Mouse (Mus musculus): Measurements from ENCODE around the gene Wdtc1. TPM values are rescaled to one million over a fixed set of nuclear protein-coding genes. Genes with fewer than 3 reads are reported as not detected.

Gene Wdtc1
- total and polyA plus RNA-seq, 3 experiments, result 61.8 to 96.1 (median 73.6) TPM

- H3K4me1 ChIP-seq (ENCODE audit: control insufficient read depth, insufficient read depth, low read length), result peaks cover 36% of the 10 kb centered on the region
- H3K79me2 ChIP-seq (replicated peaks; ENCODE audit: control insufficient read depth, insufficient read depth, low read length), result peaks cover 6% of the 10 kb centered on the region; the same call in 1 of the 2 replicates
- intact Hi-C loops (cut with DNase I), result no loop called here
- no peak for DNase-seq
- H3K36me3 ChIP-seq (ENCODE audit: control insufficient read depth, insufficient read depth, low read length), result peaks cover 5% of the 10 kb centered on the region; the same call in 1 of the 2 replicates
- WGBS, result 80% methylated on average over 6 of the region's 6 CpGs
- TF ChIP-seq EP300 (IDR thresholded peaks at IDR 0.05; ENCODE audit: insufficient read depth, low read depth, low read length) (no peak), POLR2A (IDR thresholded peaks at IDR 0.05; ENCODE audit: insufficient read depth, low read depth, low read length) (no peak), CTCF (IDR thresholded peaks at IDR 0.05) (no peak)
- peak overlapping the region; percentile 70 for H3K27ac ChIP-seq
- no peak overlapping the region for H3K4me3 ChIP-seq
- H3K27me3 ChIP-seq (ENCODE audit: control insufficient read depth, insufficient read depth, low read length), result no peaks in the 10 kb centered on the region
- no peak overlapping the region for H3K9ac ChIP-seq (ENCODE audit: low read depth, low read length)
These were observed 37.3 kb upstream of the Wdtc1 start for GRCm38 (mm10) chr4:133390585-133390984.

GRCm38 (mm10) chr4:133390042-133390441 is 36.8 kb upstream of the Wdtc1 start:
- Histone ChIP-seq H3K27me3 (ENCODE audit: control insufficient read depth, insufficient read depth, low read length) (no peaks in the 10 kb centered on the region), H3K4me3 (no peak overlapping the region), H3K4me1 (ENCODE audit: control insufficient read depth, insufficient read depth, low read length) (peaks cover 36% of the 10 kb centered on the region), H3K79me2 (replicated peaks; ENCODE audit: control insufficient read depth, insufficient read depth, low read length) (peaks cover 6% of the 10 kb centered on the region; the same call in 1 of the 2 replicates), H3K9ac (ENCODE audit: low read depth, low read length) (no peak overlapping the region), H3K27ac (peak overlapping the region; percentile 40), H3K36me3 (ENCODE audit: control insufficient read depth, insufficient read depth, low read length) (peaks cover 5% of the 10 kb centered on the region; the same call in 1 of the 2 replicates)
- intact Hi-C loops (cut with DNase I), result no loop called here
- 81% methylated on average over 2 of the region's 2 CpGs for WGBS
- TF ChIP-seq EP300 (IDR thresholded peaks at IDR 0.05; ENCODE audit: insufficient read depth, low read depth, low read length) (no peak), CTCF (IDR thresholded peaks at IDR 0.05) (no peak), POLR2A (IDR thresholded peaks at IDR 0.05; ENCODE audit: insufficient read depth, low read depth, low read length) (no peak)
- no peak for DNase-seq

- no peak overlapping the region for H3K9ac ChIP-seq (ENCODE audit: low read depth, low read length)
- no peaks in the 10 kb centered on the region for H3K27me3 ChIP-seq (ENCODE audit: control insufficient read depth, insufficient read depth, low read length)
- peaks cover 5% of the 10 kb centered on the region; the same call in 1 of the 2 replicates for H3K79me2 ChIP-seq (replicated peaks; ENCODE audit: control insufficient read depth, insufficient read depth, low read length)
- H3K27ac ChIP-seq, result peak overlapping the region; percentile 40
- peaks cover 33% of the 10 kb centered on the region for H3K4me1 ChIP-seq (ENCODE audit: control insufficient read depth, insufficient read depth, low read length)
- intact Hi-C loops (cut with DNase I), result no loop called here
- DNase-seq, result peak in 1 of 2 experiments; percentile 76
- TF ChIP-seq CTCF (IDR thresholded peaks at IDR 0.05) (no peak), EP300 (IDR thresholded peaks at IDR 0.05; ENCODE audit: insufficient read depth, low read depth, low read length) (0 out of 2 replicates have a peak, but pooled peaks have one; percentile 10), POLR2A (IDR thresholded peaks at IDR 0.05; ENCODE audit: insufficient read depth, low read depth, low read length) (no peak)
- H3K4me3 ChIP-seq, result no peak overlapping the region
- 24% methylated on average over 16 of the region's 16 CpGs for WGBS
- H3K36me3 ChIP-seq (ENCODE audit: control insufficient read depth, insufficient read depth, low read length), result peaks cover 5% of the 10 kb centered on the region; the same call in 1 of the 2 replicates
These were observed 35.7 kb upstream of the Wdtc1 start for GRCm38 (mm10) chr4:133388781-133389552.

- no peak for TF ChIP-seq POLR2A (IDR thresholded peaks at IDR 0.05; ENCODE audit: insufficient read depth, low read depth, low read length)
- no peak for TF ChIP-seq EP300 (IDR thresholded peaks at IDR 0.05; ENCODE audit: insufficient read depth, low read depth, low read length)
- no peak for TF ChIP-seq CTCF (IDR thresholded peaks at IDR 0.05)
- intact Hi-C loops (cut with DNase I), result no loop called here
- DNase-seq, result no peak
These were observed 33.8 kb upstream of the Wdtc1 start for GRCm38 (mm10) chr4:133387053-133387452.

GRCm38 (mm10) chr4:133386061-133386797 is 32.9 kb upstream of the Wdtc1 start:
- Histone ChIP-seq H3K79me2 (replicated peaks; ENCODE audit: control insufficient read depth, insufficient read depth, low read length) (peaks cover 5% of the 10 kb centered on the region; the same call in 1 of the 2 replicates), H3K4me1 (ENCODE audit: control insufficient read depth, insufficient read depth, low read length) (peaks cover 26% of the 10 kb centered on the region), H3K27ac (no peak overlapping the region), H3K36me3 (ENCODE audit: control insufficient read depth, insufficient read depth, low read length) (peaks cover 5% of the 10 kb centered on the region; the same call in 1 of the 2 replicates), H3K27me3 (ENCODE audit: control insufficient read depth, insufficient read depth, low read length) (no peaks in the 10 kb centered on the region), H3K4me3 (no peak overlapping the region), H3K9ac (ENCODE audit: low read depth, low read length) (no peak overlapping the region)
- intact Hi-C loops (cut with DNase I), result no loop called here
- TF ChIP-seq CTCF (IDR thresholded peaks at IDR 0.05) (no peak), EP300 (IDR thresholded peaks at IDR 0.05; ENCODE audit: insufficient read depth, low read depth, low read length) (no peak)
- WGBS, result 59% methylated on average over 7 of the region's 7 CpGs
- no peak for DNase-seq

More at GRCm38 (mm10) chr4:133387053-133387452, 33.8 kb upstream of the Wdtc1 start:
- peaks cover 5% of the 10 kb centered on the region; the same call in 1 of the 2 replicates for H3K36me3 ChIP-seq (ENCODE audit: control insufficient read depth, insufficient read depth, low read length)
- H3K27me3 ChIP-seq (ENCODE audit: control insufficient read depth, insufficient read depth, low read length), result no peaks in the 10 kb centered on the region
- no peak overlapping the region for H3K27ac ChIP-seq
- peaks cover 33% of the 10 kb centered on the region for H3K4me1 ChIP-seq (ENCODE audit: control insufficient read depth, insufficient read depth, low read length)
- peaks cover 5% of the 10 kb centered on the region; the same call in 1 of the 2 replicates for H3K79me2 ChIP-seq (replicated peaks; ENCODE audit: control insufficient read depth, insufficient read depth, low read length)
- no peak overlapping the region for H3K9ac ChIP-seq (ENCODE audit: low read depth, low read length)
- no peak overlapping the region for H3K4me3 ChIP-seq

Measured in heart, adult 2 months (tissue).